Mouse (Mus musculus) heart, adult 11 months (tissue): ENCODE data around the gene Cacnb4.

Experiments used
- DNase-seq: peaks from one replicate; pipeline ENCODE4 v3.0.0; 2022

Gene Cacnb4

GRCm38 (mm10) chr2:52647255-52647998 lies 29.2 kb downstream of the Cacnb4 start:
- DNase-seq: peak; percentile 75

GRCm38 (mm10) chr2:52643657-52644056 lies 33.0 kb downstream of the Cacnb4 start:
- peak; percentile 46 for DNase-seq

GRCm38 (mm10) chr2:52639530-52639875 lies 37.1 kb downstream of the Cacnb4 start:
- no peak for DNase-seq

- peak; percentile 86 for DNase-seq
These were observed 37.6 kb downstream of the Cacnb4 start for GRCm38 (mm10) chr2:52638857-52639529.

- peak; percentile 83 for DNase-seq
These were observed 38.4 kb downstream of the Cacnb4 start for GRCm38 (mm10) chr2:52638226-52638625.

- peak; percentile 56 for DNase-seq
These were observed 40.6 kb downstream of the Cacnb4 start for GRCm38 (mm10) chr2:52636051-52636450.

- DNase-seq: peak; percentile 53
These were observed 41.3 kb downstream of the Cacnb4 start for GRCm38 (mm10) chr2:52635358-52635757.

- DNase-seq: peak; percentile 91
These were observed 43.8 kb downstream of the Cacnb4 start for GRCm38 (mm10) chr2:52632880-52633279.

- DNase-seq: peak; percentile 86
These were observed 48.4 kb downstream of the Cacnb4 start for GRCm38 (mm10) chr2:52628186-52628585.

GRCm38 (mm10) chr2:52626266-52626665 lies 50.4 kb downstream of the Cacnb4 start:
- peak; percentile 25 for DNase-seq

GRCm38 (mm10) chr2:52625731-52626130 lies 50.9 kb downstream of the Cacnb4 start:
- DNase-seq: peak; percentile 54

GRCm38 (mm10) chr2:52623921-52624404 lies 52.7 kb downstream of the Cacnb4 start:
- DNase-seq: peak; percentile 87

- peak; percentile 98 for DNase-seq
These were observed 53.2 kb downstream of the Cacnb4 start for GRCm38 (mm10) chr2:52623461-52623860.

GRCm38 (mm10) chr2:52622616-52623015 lies 54.0 kb downstream of the Cacnb4 start:
- DNase-seq: peak; percentile 41

- peak; percentile 82 for DNase-seq
These were observed 57.1 kb downstream of the Cacnb4 start for GRCm38 (mm10) chr2:52619406-52619974.

- DNase-seq: peak; percentile 80
These were observed 57.8 kb downstream of the Cacnb4 start for GRCm38 (mm10) chr2:52618804-52619203.

GRCm38 (mm10) chr2:52615429-52615828 lies 61.2 kb downstream of the Cacnb4 start:
- peak; percentile 71 for DNase-seq

GRCm38 (mm10) chr2:52613888-52614287 lies 62.7 kb downstream of the Cacnb4 start:
- no peak for DNase-seq

GRCm38 (mm10) chr2:52609486-52609885 lies 67.1 kb downstream of the Cacnb4 start:
- peak; percentile 64 for DNase-seq

- DNase-seq: peak; percentile 72
These were observed 68.7 kb downstream of the Cacnb4 start for GRCm38 (mm10) chr2:52607857-52608485.

GRCm38 (mm10) chr2:52606331-52606730 lies 70.3 kb downstream of the Cacnb4 start:
- DNase-seq: peak; percentile 50

GRCm38 (mm10) chr2:52605321-52605720 lies 71.3 kb downstream of the Cacnb4 start:
- DNase-seq: peak; percentile 88

GRCm38 (mm10) chr2:52604651-52605020 lies 72.0 kb downstream of the Cacnb4 start:
- peak; percentile 87 for DNase-seq
